Mouse (Mus musculus) left cerebral cortex, postnatal 4 days (tissue): ENCODE data around the gene Dctn2. TPM values are rescaled to one million over a fixed set of nuclear protein-coding genes. Genes with fewer than 3 reads are reported as not detected.

Source experiments
- DNase-seq: peaks from one replicate; pipeline ENCODE4 v3.0.0-alpha.2; 2022
- intact Hi-C: fragments of 180-260 bp; cut with DNase I; formaldehyde crosslinking; loops from one replicate; pipeline ENCODE4 v1.15.1; 2025
- total RNA-seq, 2 experiments: library from RNA; stranded (reverse); gene quantifications; 2 replicates each; pipeline ENCODE4 v1.2.3; 2021

The Dctn2 gene
- 100 to 1,000 TPM; 298 to 302 TPM for total RNA-seq

GRCm38 (mm10) chr10:127266112-127267091 lies at the start of gene Dctn2:
TSS of gene Dctn2 (plus strand) at chr10:127266368.
- intact Hi-C loops: no loop called here
- DNase-seq: peak; percentile 97

DNA sequence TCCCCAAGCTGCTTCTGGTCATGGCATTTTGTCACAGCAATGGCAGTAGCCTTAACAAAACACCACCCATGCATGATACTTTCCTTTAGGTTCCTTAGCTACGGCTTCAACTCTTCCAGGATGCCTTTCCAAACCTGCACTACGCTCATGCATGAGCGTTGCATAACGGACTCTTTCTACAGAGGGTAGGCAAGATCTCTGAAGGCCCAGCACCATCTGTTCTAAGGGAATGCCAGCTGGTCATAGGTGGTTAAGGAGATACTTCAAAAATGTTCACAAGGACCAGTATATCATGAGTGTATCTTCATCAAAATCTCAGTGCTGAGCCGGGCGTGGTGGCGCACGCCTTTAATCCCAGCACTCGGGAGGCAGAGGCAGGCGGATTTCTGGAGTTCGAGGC lies 49.7 kb upstream of the Dctn2 start:
- DNase-seq: no peak

DNA sequence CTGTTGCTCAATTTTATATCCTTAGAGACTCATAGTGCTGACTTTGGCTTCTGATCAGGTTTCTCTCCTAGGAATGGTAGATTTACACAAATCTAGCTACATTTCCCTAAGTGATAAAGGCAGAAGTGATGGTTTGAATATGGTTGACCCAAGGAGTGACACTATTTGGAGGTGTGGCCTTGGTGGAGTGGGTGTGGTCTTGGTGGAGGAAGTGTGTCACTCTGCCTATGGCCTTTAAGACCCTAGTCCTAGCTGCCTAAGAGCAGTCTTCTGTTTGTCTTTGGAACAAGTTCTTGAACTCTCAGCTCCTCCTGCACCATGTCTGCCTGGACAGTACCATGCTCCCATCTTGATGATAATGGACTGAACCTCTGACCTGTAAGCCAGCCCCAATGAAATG lies 49.0 kb upstream of the Dctn2 start:
- DNase-seq: no peak
- intact Hi-C loops: no loop called here

More for the DNA sequence above, 49.7 kb upstream of the Dctn2 start:
- intact Hi-C loops: no loop called here

GRCm38 (mm10) chr10:127218339-127218738 lies 47.8 kb upstream of the Dctn2 start:
- intact Hi-C loops: no loop called here
- no peak for DNase-seq

DNA sequence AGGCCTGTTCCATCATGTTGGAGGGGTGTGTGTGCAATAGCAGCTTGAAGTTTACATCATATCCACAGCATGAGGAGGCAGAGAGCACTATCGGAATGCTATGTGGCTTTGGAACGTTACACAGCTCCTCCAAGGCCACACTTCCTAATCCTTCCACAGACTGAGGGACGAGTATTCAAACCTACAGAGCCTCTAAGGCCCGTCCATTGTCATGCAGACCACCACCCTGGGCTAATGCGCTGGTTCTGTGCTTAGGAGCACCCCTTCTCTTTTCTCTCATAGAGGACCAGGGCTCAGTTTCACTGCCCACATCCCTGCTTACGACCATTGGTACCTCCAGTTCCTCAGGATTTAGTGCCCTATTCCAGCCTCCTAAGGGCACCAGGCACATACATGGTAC lies 41.0 kb upstream of the Dctn2 start:
- intact Hi-C loops: loop anchor here (2.0 kb wide), 1 partner anchor 48 kb away; no protein-coding TSS in a partner anchor
- DNase-seq: no peak

DNA sequence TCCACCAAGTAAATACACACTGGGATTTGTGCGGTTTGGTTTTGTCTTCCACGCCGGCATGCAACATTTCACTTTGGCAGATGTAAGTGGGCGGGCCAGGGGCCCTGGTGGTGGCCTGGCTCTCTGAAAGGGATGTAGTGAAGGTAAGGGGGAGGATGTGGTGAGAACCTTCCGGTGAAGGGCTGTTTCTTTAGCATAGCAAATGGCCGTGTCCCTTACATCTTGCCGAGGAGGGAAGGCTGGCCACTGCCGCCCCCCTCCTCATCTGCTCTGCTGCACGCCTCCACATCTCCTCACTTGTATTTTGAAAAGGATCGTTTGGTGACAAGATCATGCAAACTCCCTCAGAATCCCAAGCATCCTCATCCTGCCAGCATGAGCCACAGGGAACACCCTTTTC lies 40.4 kb upstream of the Dctn2 start:
- intact Hi-C loops: loop anchor here (2.0 kb wide), 1 partner anchor 49 kb away; no protein-coding TSS in a partner anchor
- no peak for DNase-seq

- peak; percentile 27 for DNase-seq
- intact Hi-C loops: no loop called here
Measured at GRCm38 (mm10) chr10:127226318-127226895, 39.8 kb upstream of the Dctn2 start.

DNA sequence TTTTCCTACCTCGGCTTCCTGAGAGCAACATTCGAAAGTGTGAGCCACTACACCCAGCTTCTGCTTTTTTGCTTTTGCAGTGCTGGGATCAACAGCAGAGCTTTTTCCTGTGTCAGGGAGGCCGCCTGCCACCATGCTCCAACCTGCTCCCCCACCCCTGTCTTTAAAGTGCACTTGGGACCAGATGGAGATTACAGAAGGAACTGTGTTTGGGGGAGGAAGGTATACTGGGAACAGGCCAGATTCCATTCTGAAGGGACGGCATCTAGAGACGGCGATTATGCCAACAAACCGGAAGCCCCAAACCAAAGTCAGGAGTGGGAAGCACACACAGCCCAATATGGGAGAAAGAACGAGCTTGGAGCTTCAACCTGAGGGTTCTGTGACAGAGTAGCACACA lies 39.0 kb upstream of the Dctn2 start:
- intact Hi-C loops: no loop called here
- no peak for DNase-seq

- intact Hi-C loops: no loop called here
- DNase-seq: no peak
Measured at GRCm38 (mm10) chr10:127228897-127229296, 37.3 kb upstream of the Dctn2 start.

GRCm38 (mm10) chr10:127230693-127231092 lies 35.5 kb upstream of the Dctn2 start:
- DNase-seq: no peak
- intact Hi-C loops: no loop called here

GRCm38 (mm10) chr10:127231741-127232140 lies 34.4 kb upstream of the Dctn2 start:
- intact Hi-C loops: no loop called here
- no peak for DNase-seq

DNA sequence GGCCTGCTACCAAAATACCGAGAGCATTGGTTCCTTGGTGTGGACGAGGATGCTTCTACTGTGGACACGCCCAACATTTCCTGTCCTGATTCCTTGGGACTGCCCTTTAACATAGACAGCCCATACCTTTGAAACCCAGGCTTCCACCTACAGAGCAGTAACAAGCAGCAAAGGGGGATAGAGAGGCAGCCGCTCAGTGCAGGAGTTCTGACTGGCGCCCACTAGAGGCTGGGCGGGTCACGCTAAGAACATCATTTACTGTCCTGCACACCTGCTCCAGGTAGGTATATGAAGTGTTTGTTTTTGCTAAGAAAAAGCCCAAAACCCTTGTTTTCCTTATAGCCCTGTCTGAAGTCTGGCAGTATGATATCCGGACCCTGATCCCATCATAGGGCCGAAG lies 33.0 kb upstream of the Dctn2 start:
- intact Hi-C loops: no loop called here
- DNase-seq: no peak

DNA sequence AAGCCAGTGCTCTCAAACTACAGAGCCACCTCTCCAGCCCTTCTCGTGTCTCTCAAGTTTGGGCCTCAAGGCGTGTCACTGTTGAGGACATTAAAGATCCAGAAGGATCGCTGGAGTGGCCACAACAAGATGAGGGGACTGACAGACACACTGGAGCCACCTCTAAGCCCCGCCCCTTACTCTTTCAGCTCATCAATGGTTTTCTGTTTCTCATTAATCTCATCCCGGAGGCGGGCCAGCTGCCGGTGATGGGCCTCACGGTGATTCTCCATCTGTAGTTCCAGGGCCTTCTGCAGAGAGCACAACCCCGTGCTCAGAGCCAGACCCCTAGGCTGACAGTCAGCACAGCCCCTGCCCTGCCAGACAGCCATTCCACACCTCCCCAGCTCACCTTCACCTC lies 29.6 kb upstream of the Dctn2 start:
- no peak for DNase-seq
- intact Hi-C loops: no loop called here

DNA sequence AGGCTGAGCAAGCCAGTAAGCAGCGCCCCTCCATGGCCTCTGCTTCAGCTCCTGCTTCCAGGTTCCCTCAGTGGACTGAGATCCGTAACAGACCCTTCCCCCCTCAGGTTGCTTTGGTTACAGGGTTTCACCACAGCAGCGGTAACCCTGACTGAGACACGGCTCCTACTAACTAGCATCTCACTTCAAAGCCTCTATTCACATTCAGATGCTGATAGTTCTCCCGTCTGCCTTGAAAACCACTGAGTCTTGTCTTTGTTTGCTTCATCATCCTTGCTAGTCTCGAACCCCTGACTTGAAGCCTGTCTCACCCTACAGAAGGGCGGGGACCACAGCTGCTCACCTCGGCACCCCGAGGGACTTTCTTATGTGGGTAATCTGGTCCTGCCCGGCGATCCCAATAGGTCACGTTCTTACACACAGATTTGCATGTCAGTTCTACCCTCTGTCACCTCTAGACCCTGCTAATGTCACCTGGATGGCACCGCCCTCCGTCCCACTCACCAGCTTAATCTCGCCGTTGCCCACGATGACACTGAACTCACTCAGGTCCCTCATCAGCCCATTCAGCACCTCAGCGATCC lies 27.8 kb upstream of the Dctn2 start:
- intact Hi-C loops: no loop called here

GRCm38 (mm10) chr10:127250810-127251209 lies 15.4 kb upstream of the Dctn2 start:
- intact Hi-C loops: no loop called here
- no peak for DNase-seq

More for the DNA sequence above, 27.8 kb upstream of the Dctn2 start:
- no peak for DNase-seq

DNA sequence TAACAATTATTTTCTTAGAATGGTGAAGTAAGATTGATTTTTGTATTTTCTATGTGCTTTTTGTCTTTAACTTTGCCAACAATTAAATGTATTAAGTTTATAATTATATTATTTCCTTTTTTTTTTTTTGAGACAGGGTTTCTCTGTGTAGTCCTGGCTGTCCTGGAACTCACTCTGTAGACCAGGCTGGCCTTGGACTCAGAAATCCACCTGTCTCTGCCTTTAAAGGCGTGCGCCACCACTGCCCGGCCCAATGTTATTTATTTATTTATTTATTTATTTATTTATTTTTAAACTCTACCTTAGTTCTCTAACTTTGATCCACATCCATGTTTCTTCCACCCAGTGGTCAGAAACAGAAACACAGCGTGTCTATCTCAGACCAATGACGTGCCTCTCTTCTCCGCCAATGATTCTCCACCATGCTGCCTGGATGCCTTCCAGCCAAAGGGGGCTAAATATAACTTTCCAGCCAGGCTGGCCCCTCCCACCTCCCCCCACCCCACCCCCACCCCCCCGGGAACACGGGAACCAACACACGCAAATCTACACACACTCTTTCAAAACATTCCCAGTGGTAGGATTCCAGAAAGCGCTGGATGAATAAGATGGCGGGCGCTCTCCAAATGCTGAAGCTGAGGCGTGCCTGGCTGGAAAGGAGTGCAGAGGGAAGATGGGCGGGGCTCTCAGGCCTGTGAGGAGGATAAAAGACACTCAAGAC lies 10.4 kb upstream of the Dctn2 start:
- DNase-seq: peak; percentile 51
- intact Hi-C loops: no loop called here

DNA sequence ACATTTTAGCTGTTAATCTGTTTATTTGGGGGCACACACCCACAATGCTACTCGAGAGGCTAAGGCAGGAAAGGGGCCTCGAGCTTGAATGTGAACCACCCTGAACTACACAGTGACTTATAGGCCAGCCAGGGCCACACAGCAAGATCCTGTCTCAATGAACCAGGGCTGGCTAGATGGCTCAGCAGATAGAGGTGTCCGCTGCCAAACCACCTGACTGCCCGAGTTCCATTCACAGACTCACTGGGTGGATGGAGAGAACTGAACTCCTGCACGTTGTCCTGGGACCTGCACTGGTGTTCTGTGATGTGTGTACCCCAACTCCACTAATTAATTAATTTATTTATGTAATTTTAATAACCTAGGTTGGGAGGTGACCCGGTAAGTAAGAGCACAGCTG lies 8.4 kb upstream of the Dctn2 start:
- DNase-seq: no peak
- intact Hi-C loops: no loop called here

DNA sequence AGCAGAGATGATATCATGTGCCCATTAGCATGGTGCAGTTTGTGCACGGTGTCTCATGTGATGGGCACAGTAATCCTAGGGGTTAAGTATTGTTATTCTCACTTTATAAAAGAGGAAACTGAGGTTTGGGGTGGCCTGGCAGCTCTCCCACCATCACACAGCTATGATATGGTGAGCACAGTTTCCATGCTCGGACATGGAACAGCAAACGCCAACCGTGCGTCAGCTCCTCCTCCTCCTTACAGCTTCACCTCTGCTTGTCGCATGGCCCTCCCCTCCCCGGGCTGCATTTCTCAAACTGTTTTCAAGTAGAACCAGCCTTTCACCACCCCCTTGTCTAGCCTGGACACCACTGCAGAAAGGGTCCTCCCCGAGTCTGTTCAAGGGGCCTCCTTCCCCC lies 7.7 kb upstream of the Dctn2 start:
- intact Hi-C loops: no loop called here
- DNase-seq: no peak

DNA sequence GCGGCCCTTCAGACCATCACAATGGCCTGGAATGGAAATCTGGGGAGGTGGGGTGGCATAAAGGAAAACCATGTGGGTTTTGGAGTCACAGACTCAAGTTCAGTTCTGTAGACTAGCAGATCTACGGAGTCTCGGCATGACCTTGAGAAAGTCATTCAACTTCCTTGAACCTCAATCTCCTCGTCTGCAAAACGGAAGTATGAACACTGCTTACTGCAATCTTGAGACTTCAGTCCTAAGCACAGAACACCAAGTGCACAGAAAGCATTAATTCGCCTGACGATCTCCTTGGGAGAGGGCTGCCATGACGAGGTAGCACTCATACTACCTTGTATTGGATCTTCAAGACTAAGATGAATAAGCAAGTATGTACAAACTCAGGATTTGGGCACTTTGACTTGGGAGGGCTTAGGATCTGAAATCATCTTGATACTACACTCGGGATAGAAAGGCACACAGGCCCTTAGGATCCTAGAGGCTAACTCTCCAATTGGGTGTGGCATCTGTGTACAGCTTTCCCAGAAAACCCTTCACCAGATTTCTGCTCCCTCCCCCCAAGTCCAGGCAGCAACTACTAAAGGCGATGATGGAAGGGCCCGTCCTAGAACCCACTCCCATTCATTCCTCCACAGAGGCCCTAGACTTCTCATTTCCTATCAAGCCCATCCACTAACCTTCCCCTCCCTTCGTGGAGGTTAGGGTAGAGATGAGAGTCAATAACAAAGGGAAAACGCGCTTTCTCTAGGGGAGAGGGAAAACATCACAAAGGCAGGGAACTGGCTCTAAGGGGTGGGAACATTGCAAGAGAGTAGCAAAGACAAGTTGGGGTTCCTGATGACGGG lies 4.2 kb upstream of the Dctn2 start:
- intact Hi-C loops: no loop called here
- no peak for DNase-seq
